Mouse (Mus musculus): ENCODE data around the gene Fhl2. TPM values are rescaled to one million over a fixed set of nuclear protein-coding genes. Genes with fewer than 3 reads are reported as not detected.

Gene Fhl2
- polyA plus RNA-seq (2015; fragmentation: Nextera tagmentation; extraction: Ambion mirVana), result 55.3 and 57.8 TPM in 2 replicates

DNA sequence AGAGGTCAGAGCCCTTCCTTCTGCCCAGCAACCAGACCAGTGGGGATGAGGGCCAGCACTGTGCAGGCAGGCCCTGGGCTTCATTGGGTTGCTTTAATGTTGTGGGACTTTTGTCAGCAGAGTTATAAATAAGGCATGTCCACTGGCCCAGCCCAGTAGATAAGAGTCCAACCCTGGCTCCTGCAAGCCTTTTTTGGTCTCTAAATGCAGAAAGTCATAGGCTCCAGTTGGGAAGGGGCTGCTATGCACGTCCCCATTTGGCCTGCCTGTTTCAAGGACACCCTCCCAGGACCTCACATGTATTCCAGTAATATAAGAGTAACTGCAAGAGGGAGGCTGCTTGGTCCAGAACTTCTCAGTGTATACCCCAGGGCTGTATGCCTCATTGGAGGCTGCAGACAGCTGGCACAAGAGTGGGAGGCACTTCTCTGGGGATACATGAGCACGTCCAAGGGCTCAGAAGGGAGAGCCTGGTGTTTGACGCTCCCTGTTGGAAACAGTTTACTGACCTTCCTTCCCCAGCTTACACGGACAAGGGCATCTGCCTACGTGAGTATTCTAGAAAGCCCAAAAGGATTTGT, at the start of gene Fhl2:
Gene Fhl2 (minus strand): TSS at position 324 of the 581 bp plus-strand sequence.
- WGBS, result 76% methylated on average over 5 of the region's 5 CpGs
- Histone ChIP-seq H3K4me3 (ENCODE audit: low read depth, low read length) (no peak within 1 kb of the TSS), H3K4me2 (replicated peaks; ENCODE audit: low read depth) (no peak within 1 kb of the TSS), H3K36me3 (ENCODE audit: control insufficient read depth, insufficient read depth) (no peaks in the 10 kb centered on the region), H3K27me3 (replicated peaks; ENCODE audit: control insufficient read depth, insufficient read depth, low read length) (no peaks in the 10 kb centered on the region), H3K9me3 (ENCODE audit: control insufficient read depth) (no peaks in the 10 kb centered on the region), H3K27ac (ENCODE audit: low read depth, low read length) (no peak within 1 kb of the TSS), H3K4me1 (replicated peaks; ENCODE audit: control insufficient read depth, insufficient read depth, low read length) (no peaks in the 10 kb centered on the region), H3K9ac (ENCODE audit: low read depth, low read length) (no peak within 1 kb of the TSS)
- ATAC-seq, result no peak
- TF ChIP-seq CTCF (IDR thresholded peaks at IDR 0.05; ENCODE audit: low read depth), result no peak

GRCm38 (mm10) chr1:43245014-43245413, 48.2 kb upstream of the Fhl2 start:
- WGBS, result 61% methylated on average over 2 of the region's 2 CpGs
- no peaks in the 10 kb centered on the region for H3K36me3 ChIP-seq (ENCODE audit: control insufficient read depth, insufficient read depth)
- H3K4me2 ChIP-seq (replicated peaks; ENCODE audit: low read depth), result no peak overlapping the region
- no peak for TF ChIP-seq CTCF (IDR thresholded peaks at IDR 0.05; ENCODE audit: low read depth)
- no peak overlapping the region for H3K27ac ChIP-seq (ENCODE audit: low read depth, low read length)
- H3K9me3 ChIP-seq (ENCODE audit: control insufficient read depth), result no peaks in the 10 kb centered on the region
- no peak for ATAC-seq
- H3K27me3 ChIP-seq (replicated peaks; ENCODE audit: control insufficient read depth, insufficient read depth, low read length), result no peaks in the 10 kb centered on the region
- no peak overlapping the region for H3K4me3 ChIP-seq (ENCODE audit: low read depth, low read length)
- no peak overlapping the region for H3K9ac ChIP-seq (ENCODE audit: low read depth, low read length)
- peaks cover 3% of the 10 kb centered on the region; the same call in 1 of the 2 replicates for H3K4me1 ChIP-seq (replicated peaks; ENCODE audit: control insufficient read depth, insufficient read depth, low read length)

- Histone ChIP-seq H3K4me2 (replicated peaks; ENCODE audit: low read depth) (no peak overlapping the region), H3K4me3 (ENCODE audit: low read depth, low read length) (no peak overlapping the region), H3K4me1 (replicated peaks; ENCODE audit: control insufficient read depth, insufficient read depth, low read length) (peaks cover 6% of the 10 kb centered on the region; the same call in 1 of the 2 replicates), H3K36me3 (ENCODE audit: control insufficient read depth, insufficient read depth) (no peaks in the 10 kb centered on the region), H3K27ac (ENCODE audit: low read depth, low read length) (no peak overlapping the region), H3K9me3 (ENCODE audit: control insufficient read depth) (no peaks in the 10 kb centered on the region), H3K27me3 (replicated peaks; ENCODE audit: control insufficient read depth, insufficient read depth, low read length) (no peaks in the 10 kb centered on the region), H3K9ac (ENCODE audit: low read depth, low read length) (no peak overlapping the region)
- no peak for ATAC-seq
- no peak for TF ChIP-seq CTCF (IDR thresholded peaks at IDR 0.05; ENCODE audit: low read depth)
- WGBS, result 66% methylated on average over 2 of the region's 2 CpGs
Observed at GRCm38 (mm10) chr1:43241208-43241607, 44.4 kb upstream of the Fhl2 start.

DNA sequence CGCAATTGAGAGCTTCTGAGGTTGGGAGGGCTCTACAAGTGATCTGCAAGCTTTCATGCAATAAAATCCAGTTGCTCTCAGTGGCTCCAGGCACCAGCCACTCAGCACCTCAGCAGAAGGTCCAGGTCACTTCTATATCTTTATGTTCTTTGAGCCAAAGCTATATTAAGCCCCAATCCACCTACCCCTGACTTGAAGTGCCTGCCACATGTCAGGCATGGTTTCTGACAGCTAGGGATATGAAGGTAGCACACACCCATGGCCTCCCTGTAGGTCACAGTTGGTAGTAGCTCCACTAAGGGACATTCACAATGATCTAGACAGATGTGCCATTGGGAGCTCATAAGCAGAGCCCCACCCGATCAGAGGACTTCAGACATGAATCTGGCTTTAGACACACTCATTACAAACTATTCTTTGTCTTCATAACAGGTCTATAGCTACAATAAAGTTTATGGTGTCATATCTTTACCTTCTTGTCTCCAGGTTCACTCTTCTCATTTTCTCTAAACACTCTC, 43.1 kb upstream of the Fhl2 start:
- no peak overlapping the region for H3K27ac ChIP-seq (ENCODE audit: low read depth, low read length)
- no peak overlapping the region for H3K4me2 ChIP-seq (replicated peaks; ENCODE audit: low read depth)
- H3K9me3 ChIP-seq (ENCODE audit: control insufficient read depth), result no peaks in the 10 kb centered on the region
- H3K4me1 ChIP-seq (replicated peaks; ENCODE audit: control insufficient read depth, insufficient read depth, low read length), result peaks cover 6% of the 10 kb centered on the region; the same call in 1 of the 2 replicates
- H3K4me3 ChIP-seq (ENCODE audit: low read depth, low read length), result no peak overlapping the region
- TF ChIP-seq CTCF (IDR thresholded peaks at IDR 0.05; ENCODE audit: low read depth), result peak; percentile 41
- H3K36me3 ChIP-seq (ENCODE audit: control insufficient read depth, insufficient read depth), result no peaks in the 10 kb centered on the region
- H3K27me3 ChIP-seq (replicated peaks; ENCODE audit: control insufficient read depth, insufficient read depth, low read length), result no peaks in the 10 kb centered on the region
- 47% methylated on average over 2 of the region's 2 CpGs for WGBS
- peak; percentile 81 for ATAC-seq
- H3K9ac ChIP-seq (ENCODE audit: low read depth, low read length), result no peak overlapping the region

- Histone ChIP-seq H3K36me3 (ENCODE audit: control insufficient read depth, insufficient read depth) (no peaks in the 10 kb centered on the region), H3K4me1 (replicated peaks; ENCODE audit: control insufficient read depth, insufficient read depth, low read length) (peaks cover 6% of the 10 kb centered on the region; the same call in 1 of the 2 replicates), H3K27me3 (replicated peaks; ENCODE audit: control insufficient read depth, insufficient read depth, low read length) (no peaks in the 10 kb centered on the region), H3K9me3 (ENCODE audit: control insufficient read depth) (no peaks in the 10 kb centered on the region), H3K4me3 (ENCODE audit: low read depth, low read length) (no peak overlapping the region), H3K27ac (ENCODE audit: low read depth, low read length) (no peak overlapping the region), H3K9ac (ENCODE audit: low read depth, low read length) (no peak overlapping the region), H3K4me2 (replicated peaks; ENCODE audit: low read depth) (no peak overlapping the region)
- 75% methylated on average over 2 of the region's 2 CpGs for WGBS
- ATAC-seq, result no peak
- no peak for TF ChIP-seq CTCF (IDR thresholded peaks at IDR 0.05; ENCODE audit: low read depth)
Observed at GRCm38 (mm10) chr1:43238471-43238870, 41.7 kb upstream of the Fhl2 start.

GRCm38 (mm10) chr1:43237360-43238235, 40.8 kb upstream of the Fhl2 start:
- peak; percentile 79 for ATAC-seq
- Histone ChIP-seq H3K27ac (ENCODE audit: low read depth, low read length) (peak overlapping the region; percentile 22), H3K9me3 (ENCODE audit: control insufficient read depth) (no peaks in the 10 kb centered on the region), H3K4me2 (replicated peaks; ENCODE audit: low read depth) (no peak overlapping the region), H3K36me3 (ENCODE audit: control insufficient read depth, insufficient read depth) (no peaks in the 10 kb centered on the region), H3K4me1 (replicated peaks; ENCODE audit: control insufficient read depth, insufficient read depth, low read length) (peaks cover 6% of the 10 kb centered on the region; the same call in 1 of the 2 replicates), H3K27me3 (replicated peaks; ENCODE audit: control insufficient read depth, insufficient read depth, low read length) (no peaks in the 10 kb centered on the region), H3K4me3 (ENCODE audit: low read depth, low read length) (no peak overlapping the region), H3K9ac (ENCODE audit: low read depth, low read length) (no peak overlapping the region)
- no peak for TF ChIP-seq CTCF (IDR thresholded peaks at IDR 0.05; ENCODE audit: low read depth)
- WGBS, result 57% methylated on average over 3 of the region's 3 CpGs

All from intestine, postnatal 0 days (tissue).